Mouse (Mus musculus) liver, embryonic 14.5 days (tissue): Measurements from ENCODE around the gene Grap2. TPM values are rescaled to one million over a fixed set of nuclear protein-coding genes. Genes with fewer than 3 reads are reported as not detected.

ENCODE experiments used
- ATAC-seq: fragments of 200-750 bp; cut with Nextera tagmentation; 2 replicates; pipeline ENCODE4 v1.8.0; 2017; ENCODE audit warnings: moderate number of reproducible peaks, mild to moderate bottlenecking, moderate library complexity; ENCODE audit not compliant: insufficient read depth
- DNase-seq, 3 experiments: peaks; one replicate each; pipeline ENCODE4 v3.0.0-alpha.2; 2012 to 2013; ENCODE audit warnings: low read depth in 3 of 3, low spot score in 3 of 3
- H3K27ac ChIP-seq: fragments of 300-500 bp; sonication (generic); 2 replicates; pipeline ENCODE4 v1.5.1; 2014; ENCODE audit warnings: moderate library complexity, mild to moderate bottlenecking, control low read depth, inconsistent platforms
- H3K27me3 ChIP-seq: fragments of 300-500 bp; sonication (generic); 2 replicates; pipeline ENCODE4 v1.6.1; 2014; ENCODE audit warnings: mild to moderate bottlenecking, low read length, moderate library complexity; ENCODE audit not compliant: control insufficient read depth, insufficient read depth
- H3K36me3 ChIP-seq: fragments of 300-500 bp; sonication (generic); replicated peaks from 2 replicates; pipeline ENCODE4 v1.6.1; 2014; ENCODE audit warnings: low read depth; ENCODE audit not compliant: control insufficient read depth, insufficient read depth
- H3K4me1 ChIP-seq, 2 experiments: fragments of 200-500 bp in 1 of 2; fragments of 300-500 bp in 1 of 2; sonication (generic) in 1 of 2; replicated peaks; 2 replicates each; pipeline ENCODE4 v1.6.1; 2012 to 2014; ENCODE audit warnings: antibody characterized with exemption in 1 of 2, inconsistent platforms in 1 of 2, low read length in 1 of 2; ENCODE audit not compliant: control insufficient read depth in 2 of 2, insufficient read depth in 2 of 2
- H3K4me2 ChIP-seq: fragments of 300-500 bp; sonication (generic); 2 replicates; pipeline ENCODE4 v1.6.1; 2014; ENCODE audit warnings: low read depth, mild to moderate bottlenecking, control low read depth, moderate library complexity
- H3K4me3 ChIP-seq, 2 experiments: fragments of 200-500 bp in 1 of 2; fragments of 300-500 bp in 1 of 2; sonication (generic) in 1 of 2; 2 replicates each; pipeline ENCODE4 v1.5.1; 2012 to 2014; ENCODE audit warnings: low read depth in 2 of 2, low read length in 2 of 2, mild to moderate bottlenecking in 2 of 2, control low read depth in 1 of 2, inconsistent platforms in 1 of 2, moderate library complexity in 1 of 2; ENCODE audit not compliant: insufficient read depth in 1 of 2
- H3K9ac ChIP-seq: fragments of 300-500 bp; sonication (generic); replicated peaks from 2 replicates; pipeline ENCODE4 v1.6.1; 2014; ENCODE audit warnings: mild to moderate bottlenecking, control low read depth, moderate library complexity
- H3K9me3 ChIP-seq: fragments of 300-500 bp; sonication (generic); 2 replicates; pipeline ENCODE4 v1.6.1; 2016; ENCODE audit warnings: low read length, mixed read lengths; ENCODE audit not compliant: control insufficient read depth
- CTCF ChIP-seq: IDR thresholded peaks from 2 replicates; pipeline ENCODE4 v1.5.1; 2016; ENCODE audit warnings: antibody characterized with exemption, low read depth, control low read depth
- EP300 ChIP-seq: IDR thresholded peaks from 2 replicates; pipeline ENCODE4 v1.6.1; 2016; ENCODE audit warnings: antibody characterized with exemption, low read depth
- WGBS: fragments of 180-500 bp; shearing (Covaris S2); extraction: QIAGEN DNeasy Blood & Tissue Kit; methylation state at CpG from one replicate; pipeline ENCODE4 v1.1.7; 2014; ENCODE audit not compliant: insufficient replicate concordance; 5-methylcytosine and 5-hydroxymethylcytosine counted together
- polyA plus RNA-seq, 2 experiments: library from polyadenylated mRNA; depleted of rRNA in 1 of 2; stranded (reverse) in 1 of 2; unstranded in 1 of 2; fragments of >200 nt; fragmentation: Nextera tagmentation in 1 of 2; extraction: Ambion mirVana in 1 of 2; gene quantifications; 2 replicates each; pipeline versions ENCODE4 v1.2.1 to v1.2.3; 2012 to 2014

Gene Grap2
- polyA plus RNA-seq, 2 experiments: 8.7 to 21.8 TPM

- 20% methylated on average over 2 of the region's 2 CpGs for WGBS
- Histone ChIP-seq H3K36me3 (no peaks in the 10 kb centered on the region), H3K9ac (0 out of 2 replicates have a peak overlapping the region, but pooled peaks have one; percentile 13), H3K9me3 (no peaks in the 10 kb centered on the region), H3K27me3 (no peaks in the 10 kb centered on the region; the same call in 1 of the 2 replicates), H3K4me1 (peaks cover 11 to 17% of the 10 kb centered on the region in 2 experiments), H3K27ac (no peak overlapping the region), H3K4me3 (no peak overlapping the region), H3K4me2 (no peak overlapping the region; the same call in 1 of the 2 replicates)
- TF ChIP-seq EP300 (no peak), CTCF (no peak)
- DNase-seq (no peak), ATAC-seq (no peak)
Measured at GRCm38 (mm10) chr15:80610335-80610734, 37.9 kb downstream of the Grap2 start.

GRCm38 (mm10) chr15:80611478-80611877, 39.1 kb downstream of the Grap2 start:
- whole genome bisulfite sequencing: 62% methylated on average over 5 of the region's 5 CpGs
- Histone ChIP-seq H3K4me1 (peaks cover 11 to 22% of the 10 kb centered on the region in 2 experiments), H3K36me3 (no peaks in the 10 kb centered on the region), H3K4me3 (no peak overlapping the region), H3K9ac (no peak overlapping the region), H3K9me3 (no peaks in the 10 kb centered on the region), H3K4me2 (no peak overlapping the region), H3K27ac (no peak overlapping the region), H3K27me3 (no peaks in the 10 kb centered on the region; the same call in 1 of the 2 replicates)
- no peak for DNase-seq
- no peak for ATAC-seq
- no peak for TF ChIP-seq EP300
- TF ChIP-seq CTCF: no peak

- Histone ChIP-seq H3K4me1 (peaks cover 14 to 26% of the 10 kb centered on the region in 2 experiments), H3K27ac (no peak overlapping the region), H3K27me3 (no peaks in the 10 kb centered on the region; the same call in 1 of the 2 replicates), H3K36me3 (no peaks in the 10 kb centered on the region), H3K4me2 (no peak overlapping the region), H3K4me3 (no peak overlapping the region), H3K9me3 (no peaks in the 10 kb centered on the region), H3K9ac (no peak overlapping the region)
- WGBS: 38% methylated on average over 5 of the region's 5 CpGs
- ATAC-seq: no peak
- DNase-seq: no peak
- TF ChIP-seq EP300 (no peak), CTCF (no peak)
Measured at GRCm38 (mm10) chr15:80613904-80614303, 41.5 kb downstream of the Grap2 start.

GRCm38 (mm10) chr15:80614500-80615289, 42.3 kb downstream of the Grap2 start:
- H3K4me1 ChIP-seq: peaks cover 14 to 26% of the 10 kb centered on the region in 2 experiments
- no peak overlapping the region for H3K9ac ChIP-seq
- no peak for DNase-seq
- no peak overlapping the region for H3K4me2 ChIP-seq
- H3K36me3 ChIP-seq: no peaks in the 10 kb centered on the region
- WGBS: 36% methylated on average over 18 of the region's 18 CpGs
- TF ChIP-seq CTCF (no peak), EP300 (no peak)
- no peaks in the 10 kb centered on the region for H3K9me3 ChIP-seq
- H3K4me3 ChIP-seq: no peak overlapping the region
- H3K27me3 ChIP-seq: no peaks in the 10 kb centered on the region; the same call in 1 of the 2 replicates
- ATAC-seq: no peak
- H3K27ac ChIP-seq: no peak overlapping the region

- H3K4me1 ChIP-seq: peaks cover 13 to 25% of the 10 kb centered on the region in 2 experiments
- H3K27me3 ChIP-seq: no peaks in the 10 kb centered on the region; the same call in 1 of the 2 replicates
- DNase-seq: no peak
Measured at GRCm38 (mm10) chr15:80615290-80615570, 42.8 kb downstream of the Grap2 start.

More at GRCm38 (mm10) chr15:80615290-80615570, 42.8 kb downstream of the Grap2 start:
- Histone ChIP-seq H3K27ac (no peak overlapping the region), H3K4me2 (no peak overlapping the region), H3K9ac (no peak overlapping the region), H3K4me3 (no peak overlapping the region), H3K9me3 (no peaks in the 10 kb centered on the region), H3K36me3 (no peaks in the 10 kb centered on the region)
- 24% methylated on average over 2 of the region's 2 CpGs for WGBS
- TF ChIP-seq CTCF (no peak), EP300 (no peak)
- ATAC-seq: no peak
